Mouse (Mus musculus): ENCODE results near the gene Src. TPM values are rescaled to one million over a fixed set of nuclear protein-coding genes. Genes with fewer than 3 reads are reported as not detected.

Gene Src
- polyA plus RNA-seq, 1 experiment from 2014 or later = 19.6 TPM

GRCm38 (mm10) chr2:157509182-157509581 lies 90.9 kb downstream of the Src start:
- Histone ChIP-seq H3K4me1 (peaks cover 91% of the 10 kb centered on the region), H3K4me3 (no peak overlapping the region), H3K27ac (0 out of 2 replicates have a peak overlapping the region, but pooled peaks have one; percentile 35), H3K36me3 (replicated peaks) (no peaks in the 10 kb centered on the region), H3K9me3 (no peaks in the 10 kb centered on the region), H3K27me3 (ENCODE audit: poor library complexity, severe bottlenecking) (peaks cover 89% of the 10 kb centered on the region)
- WGBS = 86% methylated on average over 5 of the region's 5 CpGs
- DNase-seq (ENCODE audit: extremely low spot score, low spot score) = no peak

GRCm38 (mm10) chr2:157510031-157510430 lies 91.8 kb downstream of the Src start:
- H3K4me3 ChIP-seq = no peak overlapping the region
- WGBS = 85% methylated on average over 4 of the region's 4 CpGs
- peaks cover 93% of the 10 kb centered on the region for H3K4me1 ChIP-seq
- H3K36me3 ChIP-seq (replicated peaks) = no peaks in the 10 kb centered on the region
- no peaks in the 10 kb centered on the region for H3K9me3 ChIP-seq
- no peak for DNase-seq (ENCODE audit: extremely low spot score, low spot score)
- no peak overlapping the region for H3K27ac ChIP-seq
- H3K27me3 ChIP-seq (ENCODE audit: poor library complexity, severe bottlenecking) = peaks cover 92% of the 10 kb centered on the region

DNA sequence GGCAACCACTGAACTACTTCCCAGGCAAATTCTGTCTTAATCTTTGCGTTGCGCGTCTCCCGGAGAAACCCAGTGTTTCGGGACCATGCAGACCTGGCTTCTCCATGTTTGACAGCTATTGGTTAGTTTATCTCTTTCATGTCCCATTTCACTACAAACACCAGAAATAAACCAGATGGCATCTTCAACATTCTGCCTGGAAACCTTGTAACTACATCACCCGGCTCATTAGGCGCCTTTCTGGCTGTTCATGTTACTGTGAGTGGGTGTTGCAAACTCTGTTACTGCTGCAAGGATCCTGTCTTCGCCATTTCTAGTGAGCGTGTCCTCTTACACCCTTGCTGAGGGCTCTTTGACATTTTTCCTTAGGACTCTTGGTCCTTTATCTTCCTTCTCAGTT lies 94.6 kb downstream of the Src start:
- Histone ChIP-seq H3K27ac (peak overlapping the region; percentile 85), H3K4me1 (peaks cover 81% of the 10 kb centered on the region), H3K36me3 (replicated peaks) (no peaks in the 10 kb centered on the region), H3K9me3 (no peaks in the 10 kb centered on the region), H3K4me3 (no peak overlapping the region), H3K27me3 (ENCODE audit: poor library complexity, severe bottlenecking) (peaks cover 97% of the 10 kb centered on the region)
- 95% methylated on average over 9 of the region's 9 CpGs for WGBS
- DNase-seq (ENCODE audit: extremely low spot score, low spot score) = no peak

DNA sequence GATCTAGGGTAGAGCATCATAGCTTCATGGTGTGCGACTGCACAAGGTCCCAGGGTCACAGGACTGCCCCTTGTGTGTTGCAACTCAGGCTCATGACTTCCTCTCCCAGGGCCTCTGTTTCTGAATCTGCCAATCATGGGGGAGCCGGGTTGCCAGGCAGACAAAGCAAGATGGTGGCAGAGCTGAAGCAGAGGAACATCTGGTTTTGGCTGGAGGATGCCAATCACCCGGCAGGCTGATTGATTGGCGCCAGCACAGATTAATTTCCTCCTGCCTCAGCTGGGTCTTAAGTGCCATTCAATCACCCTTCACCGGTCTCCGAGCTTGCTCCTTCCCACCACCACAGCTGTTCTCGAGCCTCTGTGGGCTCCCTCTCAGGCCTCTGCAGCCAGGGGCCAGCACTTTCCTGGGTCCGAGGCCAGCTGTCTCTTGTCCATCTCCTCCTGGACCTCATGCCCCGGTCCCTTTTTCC lies 95.5 kb downstream of the Src start:
- Histone ChIP-seq H3K27me3 (ENCODE audit: poor library complexity, severe bottlenecking) (peaks cover 97% of the 10 kb centered on the region), H3K4me3 (0 out of 2 replicates have a peak overlapping the region, but pooled peaks have one; percentile 5), H3K4me1 (peaks cover 83% of the 10 kb centered on the region), H3K27ac (peak overlapping the region; percentile 85), H3K36me3 (replicated peaks) (no peaks in the 10 kb centered on the region), H3K9me3 (no peaks in the 10 kb centered on the region)
- WGBS = 15% methylated on average over 9 of the region's 9 CpGs
- peak; percentile 44 for DNase-seq (ENCODE audit: extremely low spot score, low spot score)

- H3K4me3 ChIP-seq = 0 out of 2 replicates have a peak overlapping the region, but pooled peaks have one; percentile 5
- peak overlapping the region; percentile 85 for H3K27ac ChIP-seq
- WGBS = 3% methylated on average over 4 of the region's 4 CpGs
- peaks cover 95% of the 10 kb centered on the region for H3K27me3 ChIP-seq (ENCODE audit: poor library complexity, severe bottlenecking)
- peak; percentile 39 for DNase-seq (ENCODE audit: extremely low spot score, low spot score)
- no peaks in the 10 kb centered on the region for H3K36me3 ChIP-seq (replicated peaks)
- H3K4me1 ChIP-seq = peaks cover 82% of the 10 kb centered on the region
- no peaks in the 10 kb centered on the region for H3K9me3 ChIP-seq
These were observed 96.1 kb downstream of the Src start for GRCm38 (mm10) chr2:157514353-157514752.

DNA sequence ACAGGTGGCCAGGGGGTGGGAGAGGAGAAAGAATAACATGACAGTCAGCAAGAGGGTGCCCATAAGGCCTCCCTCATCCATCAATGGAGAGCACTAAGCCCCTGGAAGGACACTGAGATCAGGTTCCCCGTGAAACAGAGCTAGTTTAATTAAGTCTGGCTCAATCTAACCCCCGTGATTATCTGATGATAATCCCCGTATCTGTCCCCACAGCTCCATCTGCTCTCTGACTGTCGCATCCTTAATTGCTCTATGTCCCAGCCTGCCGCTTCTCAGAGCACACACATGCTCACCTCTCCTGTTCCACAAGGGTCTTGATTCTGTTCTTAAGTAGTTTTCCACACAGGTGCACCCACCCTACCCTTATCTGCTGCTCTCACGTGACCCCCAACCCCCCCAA lies 99.3 kb downstream of the Src start:
- H3K36me3 ChIP-seq (replicated peaks) = no peaks in the 10 kb centered on the region
- peak overlapping the region; percentile 52 for H3K27ac ChIP-seq
- no peak overlapping the region for H3K4me3 ChIP-seq
- WGBS = 48% methylated on average over 6 of the region's 6 CpGs
- peaks cover 70% of the 10 kb centered on the region for H3K27me3 ChIP-seq (ENCODE audit: poor library complexity, severe bottlenecking)
- H3K9me3 ChIP-seq = no peaks in the 10 kb centered on the region
- H3K4me1 ChIP-seq = peaks cover 76% of the 10 kb centered on the region
- DNase-seq (ENCODE audit: extremely low spot score, low spot score) = no peak

GRCm38 (mm10) chr2:157518451-157518850 lies 100.2 kb downstream of the Src start:
- H3K4me3 ChIP-seq = no peak overlapping the region
- H3K27me3 ChIP-seq (ENCODE audit: poor library complexity, severe bottlenecking) = peaks cover 61% of the 10 kb centered on the region
- WGBS = 68% methylated on average over 7 of the region's 7 CpGs
- peaks cover 74% of the 10 kb centered on the region for H3K4me1 ChIP-seq
- no peak for DNase-seq (ENCODE audit: extremely low spot score, low spot score)
- peak overlapping the region; percentile 52 for H3K27ac ChIP-seq
- H3K36me3 ChIP-seq (replicated peaks) = no peaks in the 10 kb centered on the region
- H3K9me3 ChIP-seq = no peaks in the 10 kb centered on the region

- Histone ChIP-seq H3K27ac (peak overlapping the region; percentile 75), H3K4me3 (no peak overlapping the region), H3K9me3 (no peaks in the 10 kb centered on the region), H3K4me1 (peaks cover 70% of the 10 kb centered on the region), H3K36me3 (replicated peaks) (no peaks in the 10 kb centered on the region), H3K27me3 (ENCODE audit: poor library complexity, severe bottlenecking) (peaks cover 57% of the 10 kb centered on the region)
- no peak for DNase-seq (ENCODE audit: extremely low spot score, low spot score)
- WGBS = 57% methylated on average over 6 of the region's 6 CpGs
These were observed 101.2 kb downstream of the Src start for GRCm38 (mm10) chr2:157519452-157519851.

- Histone ChIP-seq H3K4me1 (peaks cover 69% of the 10 kb centered on the region), H3K27me3 (ENCODE audit: poor library complexity, severe bottlenecking) (peaks cover 48% of the 10 kb centered on the region), H3K27ac (peak overlapping the region; percentile 58), H3K36me3 (replicated peaks) (no peaks in the 10 kb centered on the region), H3K9me3 (no peaks in the 10 kb centered on the region), H3K4me3 (no peak overlapping the region)
- WGBS = 34% methylated on average over 5 of the region's 5 CpGs
- no peak for DNase-seq (ENCODE audit: extremely low spot score, low spot score)
These were observed 102.3 kb downstream of the Src start for GRCm38 (mm10) chr2:157520496-157520895.

Other genes with a start within 250 kb of the Src start
- gene Rbl1, start 213.9 kb upstream of the Src start, polyA plus RNA-seq (2016; fragmentation: Nextera tagmentation; extraction: Ambion mirVana) = 27.2 and 30.5 TPM in 2 replicates
- 293 and 298 TPM in 2 replicates for gene Rpn2, start 139.4 kb upstream of the Src start, polyA plus RNA-seq (2016; fragmentation: Nextera tagmentation; extraction: Ambion mirVana)
- 0.81 and 0.87 TPM in 2 replicates for gene Mroh8, start 138.9 kb upstream of the Src start, polyA plus RNA-seq (2016; fragmentation: Nextera tagmentation; extraction: Ambion mirVana)
- 0.34 TPM in 1 of 2 replicates, not detected in the other for gene Ghrh, start 70.9 kb upstream of the Src start, polyA plus RNA-seq (2016; fragmentation: Nextera tagmentation; extraction: Ambion mirVana)
- gene Manbal, start 50.9 kb upstream of the Src start, polyA plus RNA-seq (2016; fragmentation: Nextera tagmentation; extraction: Ambion mirVana) = 64.4 and 68.1 TPM in 2 replicates
- 1,904 and 2,173 TPM in 2 replicates for gene Nnat, start 141.6 kb downstream of the Src start, polyA plus RNA-seq (2016; fragmentation: Nextera tagmentation; extraction: Ambion mirVana)
- gene Blcap, start 152.8 kb downstream of the Src start, polyA plus RNA-seq (2016; fragmentation: Nextera tagmentation; extraction: Ambion mirVana) = 78.7 and 82.3 TPM in 2 replicates